Mouse (Mus musculus) G1E (cell line): ENCODE results near the gene Ptprm.

ENCODE experiments used
- CTCF ChIP-seq: IDR thresholded peaks from 2 replicates; pipeline ENCODE4 v1.5.1; 2012; ENCODE audit warnings: low read depth, low read length, inconsistent platforms, mixed read lengths
- GATA1 ChIP-seq: IDR thresholded peaks from 2 replicates; pipeline ENCODE4 v1.6.1; 2012; ENCODE audit warnings: borderline replicate concordance, low read length, inconsistent platforms, mixed read lengths
- GATA2 ChIP-seq: IDR thresholded peaks from 2 replicates; pipeline ENCODE4 v1.6.1; 2012; ENCODE audit warnings: low read depth, low read length, inconsistent platforms, borderline replicate concordance
- POLR2AphosphoS5 ChIP-seq: IDR thresholded peaks from 2 replicates; pipeline ENCODE4 v1.6.1; 2012; ENCODE audit warnings: low read depth, low read length, inconsistent platforms; ENCODE audit not compliant: insufficient replicate concordance
- TAL1 ChIP-seq: conservative IDR thresholded peaks from 2 replicates; pipeline ENCODE4 v1.6.1; 2012; ENCODE audit warnings: low read depth, low read length, inconsistent platforms, mixed read lengths

GRCm38 (mm10) chr17:67256171-67256570 lies 98.1 kb downstream of the Ptprm start:
- TF ChIP-seq CTCF: no peak
- no peak for TF ChIP-seq GATA1
- no peak for TF ChIP-seq GATA2
- TF ChIP-seq POLR2AphosphoS5: no peak
- TF ChIP-seq TAL1: no peak
